Mouse (Mus musculus) hindbrain, postnatal 0 days (tissue): ENCODE data around the gene Mrpl40. TPM values are rescaled to one million over a fixed set of nuclear protein-coding genes. Genes with fewer than 3 reads are reported as not detected.
A peak's percentile ranks its signal among the peaks of the same experiment; 100 is the strongest.
"Not testable (repeated sequence)": the region's sequence is repeated elsewhere in the genome, so short reads cannot be mapped to it uniquely, and the experiment has no call there.

Experiments used
- ATAC-seq: fragments of 200-750 bp; cut with Nextera tagmentation; 2 replicates; pipeline ENCODE4 v1.8.0; 2017; ENCODE audit warnings: mild to moderate bottlenecking, moderate TSS enrichment, moderate library complexity
- DNase-seq: peaks from one replicate; pipeline ENCODE4 v3.0.0-alpha.2; 2015; ENCODE audit warnings: low spot score
- H3K27ac ChIP-seq: fragments of 300-500 bp; sonication (generic); 2 replicates; pipeline ENCODE4 v1.5.1; 2014; ENCODE audit warnings: mild to moderate bottlenecking
- H3K27me3 ChIP-seq: fragments of 300-500 bp; sonication (generic); 2 replicates; pipeline ENCODE4 v1.6.1; 2014; ENCODE audit warnings: low read length, mixed read lengths; ENCODE audit not compliant: insufficient read depth
- H3K36me3 ChIP-seq: fragments of 300-500 bp; sonication (generic); 2 replicates; pipeline ENCODE4 v1.6.1; 2014; ENCODE audit warnings: low read length, mixed read lengths; ENCODE audit not compliant: insufficient read depth
- H3K4me1 ChIP-seq: fragments of 300-500 bp; sonication (generic); 2 replicates; pipeline ENCODE4 v1.6.1; 2014; ENCODE audit warnings: antibody characterized with exemption, low read length, mixed read lengths; ENCODE audit not compliant: insufficient read depth
- H3K4me2 ChIP-seq: fragments of 300-500 bp; sonication (generic); 2 replicates; pipeline ENCODE4 v1.6.1; 2014; ENCODE audit warnings: low read depth, mild to moderate bottlenecking, low read length, moderate library complexity, mixed read lengths
- H3K4me3 ChIP-seq: fragments of 300-500 bp; sonication (generic); 2 replicates; pipeline ENCODE4 v1.5.1; 2014; ENCODE audit warnings: low read length
- H3K9ac ChIP-seq: fragments of 300-500 bp; sonication (generic); replicated peaks from 2 replicates; pipeline ENCODE4 v1.6.1; 2014; ENCODE audit warnings: mild to moderate bottlenecking, low read length, moderate library complexity, mixed read lengths
- H3K9me3 ChIP-seq: fragments of 300-500 bp; sonication (generic); 2 replicates; pipeline ENCODE4 v1.6.1; 2016; ENCODE audit warnings: low read length, mixed read lengths
- CTCF ChIP-seq: IDR thresholded peaks from 2 replicates; pipeline ENCODE4 v1.5.1; 2016; ENCODE audit warnings: antibody characterized with exemption, control low read depth, low read depth
- WGBS: fragments of 180-500 bp; shearing (Covaris S2); extraction: QIAGEN DNeasy Blood & Tissue Kit; methylation state at CpG from one replicate; pipeline ENCODE4 v1.1.7; 2014; 5-methylcytosine and 5-hydroxymethylcytosine counted together
- polyA plus RNA-seq: library from polyadenylated mRNA; unstranded; fragments of >200 nt; fragmentation: Nextera tagmentation; extraction: Ambion mirVana; gene quantifications from 2 replicates; pipeline ENCODE4 v1.2.1, GENCODE M21; 2015
- total RNA-seq: library from RNA; depleted of rRNA; stranded (reverse); fragments of >200 nt; gene quantifications from 2 replicates; pipeline ENCODE4 v1.2.3, GENCODE M21; 2014

Gene Mrpl40
- total and polyA plus RNA-seq, 2 experiments from 2014 or later, result 21.9 to 85.8 TPM

- DNase-seq, result no peak
- Histone ChIP-seq H3K27me3 (no peaks in the 10 kb centered on the region), H3K4me2 (no peak overlapping the region), H3K4me3 (no peak overlapping the region), H3K9me3 (no peaks in the 10 kb centered on the region), H3K36me3 (peaks cover 18% of the 10 kb centered on the region; the same call in 1 of the 2 replicates), H3K4me1 (no peaks in the 10 kb centered on the region), H3K27ac (no peak overlapping the region), H3K9ac (no peak overlapping the region)
- TF ChIP-seq CTCF, result no peak
- WGBS, result 87% methylated on average over 4 of the region's 4 CpGs
- no peak for ATAC-seq
Observed at GRCm38 (mm10) chr16:18893840-18894372, 17.2 kb upstream of the Mrpl40 start.

DNA sequence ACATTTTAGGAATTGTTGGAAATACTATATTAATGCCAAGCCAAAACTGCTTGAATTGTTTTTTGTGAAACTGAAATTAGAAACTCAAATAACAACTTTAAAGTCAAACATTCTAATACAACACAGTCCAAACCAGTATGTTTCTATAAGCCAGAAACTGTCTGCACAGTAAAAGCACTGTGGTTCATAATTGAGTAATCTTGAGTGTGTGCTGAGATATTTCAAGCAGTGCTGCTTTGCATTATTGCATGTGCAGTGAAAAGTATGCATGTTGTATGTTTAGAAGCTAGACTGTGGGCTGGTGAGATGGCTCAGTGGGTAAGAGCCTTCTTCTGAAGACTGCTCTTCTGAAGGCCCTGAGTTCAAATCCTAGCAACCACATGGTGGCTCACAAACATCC is 7.4 kb upstream of the Mrpl40 start:
- H3K27me3 ChIP-seq, result no peaks in the 10 kb centered on the region
- no peak for TF ChIP-seq CTCF
- ATAC-seq (no peak), DNase-seq (no peak)
- no peak overlapping the region for H3K27ac ChIP-seq
- no peaks in the 10 kb centered on the region for H3K9me3 ChIP-seq
- no peak overlapping the region for H3K9ac ChIP-seq
- no peak overlapping the region for H3K4me2 ChIP-seq
- H3K36me3 ChIP-seq, result no peaks in the 10 kb centered on the region
- H3K4me1 ChIP-seq, result peaks cover 6% of the 10 kb centered on the region
- H3K4me3 ChIP-seq, result no peak overlapping the region

- ATAC-seq, result no peak
Observed at GRCm38 (mm10) chr16:18878091-18878720, 1.5 kb upstream of the Mrpl40 start.

GRCm38 (mm10) chr16:18877386-18878090 is 876 bp upstream of the Mrpl40 start:
- Histone ChIP-seq H3K9me3 (no peaks in the 10 kb centered on the region), H3K4me2 (peak overlapping the region; percentile 80), H3K27ac (peak overlapping the region; percentile 98), H3K4me1 (peaks cover 7% of the 10 kb centered on the region), H3K4me3 (peak overlapping the region; percentile 89), H3K36me3 (peaks cover 3% of the 10 kb centered on the region; the same call in 1 of the 2 replicates), H3K27me3 (no peaks in the 10 kb centered on the region), H3K9ac (peak overlapping the region; percentile 97)
- DNase-seq, result peak; percentile 81
- WGBS, result 0% methylated on average over 41 of the region's 43 CpGs
- ATAC-seq, result peak; percentile 50
- TF ChIP-seq CTCF, result peak; percentile 71

More at GRCm38 (mm10) chr16:18878091-18878720, 1.5 kb upstream of the Mrpl40 start:
- 22% methylated on average over 20 of the region's 20 CpGs for WGBS
- Histone ChIP-seq H3K4me2 (peak overlapping the region; percentile 80), H3K27me3 (no peaks in the 10 kb centered on the region), H3K9ac (peak overlapping the region; percentile 97), H3K9me3 (no peaks in the 10 kb centered on the region), H3K4me1 (peaks cover 7% of the 10 kb centered on the region), H3K27ac (peak overlapping the region; percentile 98), H3K36me3 (no peaks in the 10 kb centered on the region; the same call in 1 of the 2 replicates), H3K4me3 (peak overlapping the region; percentile 89)
- DNase-seq, result peak; percentile 56
- no peak; the same call in 1 of the 2 replicates for TF ChIP-seq CTCF

DNA sequence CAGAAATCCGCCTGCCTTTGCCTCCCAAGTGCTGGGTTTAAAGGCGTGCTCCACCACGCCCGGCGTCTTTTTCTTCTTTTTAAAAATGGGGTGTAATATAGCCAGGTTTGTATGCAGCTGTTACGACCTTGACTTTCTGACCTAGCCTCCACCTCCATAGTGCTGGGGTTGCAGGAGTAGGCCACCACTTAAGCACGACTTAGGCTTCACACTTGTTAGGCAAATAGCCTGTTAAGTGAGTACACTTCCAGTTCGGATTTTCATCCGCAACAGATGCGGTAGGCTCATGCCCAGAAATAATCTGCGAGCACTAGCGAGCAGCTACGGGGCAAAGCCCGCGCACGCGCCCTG is 596 bp downstream of the Mrpl40 start:
- Histone ChIP-seq H3K27ac (peak overlapping the region; percentile 98), H3K9ac (peak overlapping the region; percentile 97), H3K4me1 (peaks cover 7% of the 10 kb centered on the region), H3K4me2 (peak overlapping the region; percentile 80), H3K4me3 (peak overlapping the region; percentile 89), H3K27me3 (no peaks in the 10 kb centered on the region), H3K36me3 (peaks cover 18% of the 10 kb centered on the region), H3K9me3 (no peaks in the 10 kb centered on the region)
- DNase-seq (no peak), ATAC-seq (no peak)
- TF ChIP-seq CTCF, result no peak
- 2% methylated on average over 17 of the region's 17 CpGs for WGBS

- not testable (repeated sequence) for H3K27me3 ChIP-seq, DNase-seq, ATAC-seq, H3K4me2 ChIP-seq, H3K9me3 ChIP-seq, H3K4me3 ChIP-seq, H3K27ac ChIP-seq, H3K9ac ChIP-seq, H3K4me1 ChIP-seq
- WGBS, result 97% methylated on average over 1 of the region's 1 CpGs
- H3K36me3 ChIP-seq, result peaks cover 18% of the 10 kb centered on the region
Observed at GRCm38 (mm10) chr16:18870495-18870894, 6.2 kb downstream of the Mrpl40 start.
